Mouse (Mus musculus) midbrain, embryonic 12.5 days (tissue): ENCODE measurements at regions not wholly inside any gene's neighbourhood (a gene's known extent, or its start where the extent isn't known, plus 50 kb on each side); places are given as distances from the start of the nearest gene placed in this dataset.

Experiments used
- ATAC-seq: fragments of 200-750 bp; cut with Nextera tagmentation; 2 replicates; pipeline ENCODE4 v1.8.0; 2017; ENCODE audit warnings: low read depth, moderate TSS enrichment, moderate library complexity; ENCODE audit not compliant: low FRiP score
- H3K27ac ChIP-seq: fragments of 300-500 bp; sonication (generic); replicated peaks from 2 replicates; pipeline ENCODE4 v1.5.1; 2016; ENCODE audit warnings: mild to moderate bottlenecking
- H3K27me3 ChIP-seq: fragments of 300-500 bp; sonication (generic); 2 replicates; pipeline ENCODE4 v1.6.1; 2016; ENCODE audit warnings: mild to moderate bottlenecking
- H3K36me3 ChIP-seq: fragments of 300-500 bp; sonication (generic); 2 replicates; pipeline ENCODE4 v1.6.1; 2016
- H3K4me1 ChIP-seq: fragments of 300-500 bp; sonication (generic); 2 replicates; pipeline ENCODE4 v1.6.1; 2016
- H3K4me2 ChIP-seq: fragments of 300-500 bp; sonication (generic); replicated peaks from 2 replicates; pipeline ENCODE4 v1.6.1; 2016; ENCODE audit warnings: mild to moderate bottlenecking, moderate library complexity
- H3K4me3 ChIP-seq: fragments of 300-500 bp; sonication (generic); 2 replicates; pipeline ENCODE4 v1.5.1; 2016; ENCODE audit warnings: mild to moderate bottlenecking
- H3K9ac ChIP-seq: fragments of 300-500 bp; sonication (generic); replicated peaks from 2 replicates; pipeline ENCODE4 v1.6.1; 2016; ENCODE audit warnings: mild to moderate bottlenecking, moderate library complexity
- H3K9me3 ChIP-seq: fragments of 300-500 bp; sonication (generic); 2 replicates; pipeline ENCODE4 v1.6.1; 2016; ENCODE audit warnings: mild to moderate bottlenecking
- WGBS: fragments of 180-500 bp; shearing (Covaris S2); methylation state at CpG from one replicate; pipeline ENCODE4 v1.1.7; 2016; 5-methylcytosine and 5-hydroxymethylcytosine counted together

DNA sequence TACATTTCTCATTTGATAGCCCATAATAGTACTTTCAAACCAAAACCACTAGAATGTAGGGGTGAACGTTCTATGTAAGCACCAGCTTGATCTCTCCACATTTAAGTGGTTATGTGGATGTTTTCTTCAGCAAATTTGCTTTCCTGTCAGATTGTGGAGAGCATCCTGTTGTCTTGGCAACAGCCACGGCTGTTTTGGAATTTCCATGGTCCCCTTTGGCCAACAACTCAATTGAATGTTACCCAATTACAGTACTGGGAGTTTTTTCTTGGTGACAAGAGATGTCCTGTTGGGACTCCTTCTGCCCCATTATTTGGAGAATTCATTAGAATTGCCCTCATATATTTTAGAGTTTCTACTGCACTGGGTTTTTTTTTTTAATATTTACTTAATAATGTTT is 503.2 kb downstream of the Ndufa4 start:
- Histone ChIP-seq H3K27me3 (no peaks in the 10 kb centered on the region), H3K9ac (no peak overlapping the region), H3K4me2 (no peak overlapping the region), H3K36me3 (no peaks in the 10 kb centered on the region), H3K4me1 (no peaks in the 10 kb centered on the region), H3K27ac (no peak overlapping the region), H3K4me3 (no peak overlapping the region), H3K9me3 (no peaks in the 10 kb centered on the region)
- no peak for ATAC-seq
- WGBS = 61% methylated on average over 2 of the region's 2 CpGs

DNA sequence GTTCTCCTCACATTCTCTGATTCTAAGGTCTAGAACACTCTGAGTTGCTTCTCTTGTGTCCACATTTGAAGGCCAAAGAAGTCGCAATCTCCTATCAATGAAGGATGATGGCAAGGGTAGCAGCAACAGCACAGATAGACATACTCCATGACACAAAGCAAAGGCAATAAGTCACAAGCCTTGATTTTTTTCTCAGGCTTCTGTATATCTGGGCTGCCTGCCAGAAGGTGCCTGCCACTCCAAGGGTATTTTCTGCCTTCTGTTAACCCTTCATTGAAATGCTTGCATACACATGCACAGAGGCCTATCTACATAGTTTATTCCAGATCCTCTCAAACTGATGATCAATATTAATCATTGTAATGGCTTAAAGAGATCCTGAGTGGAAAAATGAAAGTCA is 548.2 kb downstream of the Ndufa4 start:
- Histone ChIP-seq H3K27ac (no peak overlapping the region), H3K36me3 (no peaks in the 10 kb centered on the region), H3K4me3 (no peak overlapping the region), H3K4me2 (no peak overlapping the region), H3K9me3 (no peaks in the 10 kb centered on the region), H3K27me3 (no peaks in the 10 kb centered on the region), H3K9ac (no peak overlapping the region), H3K4me1 (no peaks in the 10 kb centered on the region)
- ATAC-seq = no peak
- WGBS = 96% methylated on average over 1 of the region's 1 CpGs

DNA sequence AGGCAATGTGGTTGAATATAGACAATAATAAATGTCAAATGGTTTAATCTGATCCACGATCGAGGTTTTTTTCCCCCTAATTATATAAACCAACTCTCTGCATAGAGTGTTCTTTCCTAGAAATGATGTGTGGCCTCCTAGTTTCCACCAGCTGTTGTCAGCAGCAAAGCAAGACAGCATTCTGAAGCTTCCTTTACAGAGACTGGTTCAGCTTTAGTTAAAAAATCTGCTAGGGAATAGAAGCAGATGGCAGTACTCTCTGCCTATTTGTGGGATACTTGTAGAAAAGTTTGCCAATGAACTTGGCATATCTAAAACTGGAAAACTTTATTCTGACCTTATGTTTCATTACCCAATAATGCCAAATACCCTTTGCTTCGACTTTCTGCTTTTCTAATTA is 553.7 kb downstream of the Ndufa4 start:
- no peak overlapping the region for H3K4me2 ChIP-seq
- no peak overlapping the region for H3K9ac ChIP-seq
- ATAC-seq = no peak
- WGBS = 80% methylated on average over 3 of the region's 3 CpGs
- no peaks in the 10 kb centered on the region for H3K27me3 ChIP-seq
- H3K36me3 ChIP-seq = no peaks in the 10 kb centered on the region
- H3K4me1 ChIP-seq = no peaks in the 10 kb centered on the region
- H3K27ac ChIP-seq = no peak overlapping the region
- no peaks in the 10 kb centered on the region for H3K9me3 ChIP-seq
- H3K4me3 ChIP-seq = no peak overlapping the region

DNA sequence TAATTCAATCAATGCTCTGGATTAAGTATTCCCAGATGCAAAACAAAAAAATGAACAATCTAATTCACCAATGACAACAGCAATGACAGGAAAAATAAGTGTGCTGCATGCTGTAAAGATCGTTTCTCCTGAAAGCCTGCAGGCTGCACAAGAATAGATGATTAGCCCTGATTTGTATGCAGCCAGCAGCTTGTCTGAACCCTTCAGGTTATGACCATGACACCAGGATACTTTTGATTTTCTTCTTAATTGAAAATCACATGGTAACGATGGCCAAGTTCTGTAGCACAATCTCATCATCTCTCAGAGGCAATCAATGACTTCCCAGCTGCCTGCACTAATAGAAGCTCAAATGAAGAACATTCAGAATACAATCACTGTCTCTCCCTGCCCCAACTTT is 573.2 kb downstream of the Ndufa4 start:
- Histone ChIP-seq H3K9me3 (no peaks in the 10 kb centered on the region), H3K4me3 (no peak overlapping the region), H3K4me2 (no peak overlapping the region), H3K4me1 (no peaks in the 10 kb centered on the region), H3K27me3 (no peaks in the 10 kb centered on the region), H3K9ac (no peak overlapping the region), H3K27ac (0 out of 2 replicates have a peak overlapping the region, but pooled peaks have one; percentile 21), H3K36me3 (no peaks in the 10 kb centered on the region)
- WGBS = 43% methylated on average over 2 of the region's 2 CpGs
- 0 out of 2 replicates have a peak, but pooled peaks have one; percentile 44 for ATAC-seq

DNA sequence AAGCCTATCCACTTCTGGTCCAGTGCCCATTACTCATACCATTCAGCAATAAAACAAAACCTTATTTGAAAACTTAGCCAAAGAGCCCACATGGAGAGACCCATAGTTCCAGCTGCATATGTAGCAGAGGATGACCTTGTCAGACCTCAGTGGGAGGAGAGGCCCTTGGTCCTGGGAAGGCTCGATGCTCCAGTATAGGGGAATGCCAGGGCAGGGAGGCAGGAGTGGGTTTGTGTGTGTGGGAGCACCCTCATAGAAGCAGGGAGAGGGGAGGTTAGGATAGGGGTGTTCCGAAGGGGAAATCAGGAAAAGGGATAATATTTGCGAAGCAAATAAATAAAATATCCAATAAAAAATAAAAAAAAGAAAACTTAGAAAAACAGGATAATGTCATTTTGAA is 593.6 kb downstream of the Ndufa4 start:
- no peak overlapping the region for H3K4me2 ChIP-seq
- no peak overlapping the region for H3K9ac ChIP-seq
- H3K27ac ChIP-seq = no peak overlapping the region
- no peaks in the 10 kb centered on the region for H3K9me3 ChIP-seq
- no peak overlapping the region for H3K4me3 ChIP-seq
- no peaks in the 10 kb centered on the region for H3K4me1 ChIP-seq
- H3K27me3 ChIP-seq = no peaks in the 10 kb centered on the region
- WGBS = 79% methylated on average over 3 of the region's 3 CpGs
- H3K36me3 ChIP-seq = no peaks in the 10 kb centered on the region
- peak; percentile 12; the same call in 1 of the 2 replicates for ATAC-seq

DNA sequence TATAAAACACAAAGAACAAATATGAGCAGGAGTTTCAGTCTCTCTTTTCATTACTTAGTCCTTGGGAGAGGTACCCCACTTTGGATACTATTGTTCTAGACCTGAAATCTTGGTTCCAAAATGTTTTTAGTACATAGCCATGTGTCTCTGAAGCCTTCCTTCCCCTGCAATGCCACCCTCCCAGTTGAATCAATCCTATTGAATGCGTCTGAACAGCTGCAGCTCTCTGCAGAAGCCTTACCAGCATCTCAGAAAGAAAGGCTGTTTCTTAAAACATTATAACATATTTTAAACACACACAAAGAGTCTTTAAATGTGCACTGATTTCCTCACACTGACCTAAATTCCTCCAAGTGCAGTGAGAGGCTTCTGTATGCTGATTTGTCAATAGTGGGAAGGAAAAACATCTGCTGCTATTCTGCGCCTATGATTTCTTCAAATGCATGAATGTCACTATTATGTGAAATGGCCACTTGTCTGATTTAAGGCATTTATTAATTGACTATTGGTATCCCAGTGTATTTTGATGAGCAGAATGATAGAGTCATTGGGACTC is 601.2 kb downstream of the Ndufa4 start:
- H3K4me1 ChIP-seq = no peaks in the 10 kb centered on the region
- H3K36me3 ChIP-seq = no peaks in the 10 kb centered on the region
- H3K27me3 ChIP-seq = no peaks in the 10 kb centered on the region
- H3K9ac ChIP-seq = no peak overlapping the region
- no peak for ATAC-seq
- H3K9me3 ChIP-seq = no peaks in the 10 kb centered on the region
- no peak overlapping the region for H3K4me2 ChIP-seq
- 66% methylated on average over 2 of the region's 2 CpGs for WGBS
- H3K4me3 ChIP-seq = no peak overlapping the region
- H3K27ac ChIP-seq = no peak overlapping the region

DNA sequence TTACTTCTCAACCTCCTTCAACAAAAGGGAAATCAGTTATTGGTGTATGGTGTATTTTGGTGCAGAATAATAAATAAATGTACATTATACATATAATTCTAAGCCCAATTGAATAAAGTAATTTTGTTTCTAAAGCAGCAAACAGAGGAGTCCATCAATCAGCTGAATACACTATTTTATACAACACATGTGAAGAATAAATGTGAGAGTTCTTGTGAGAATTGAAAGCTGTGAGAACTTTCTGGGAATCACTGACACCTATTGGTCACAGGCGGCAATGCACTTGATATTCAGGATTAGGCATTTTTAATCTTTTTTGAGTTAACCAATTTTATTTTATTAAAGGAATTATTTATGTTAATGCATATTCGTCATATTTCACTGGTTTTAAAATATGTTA is 623.3 kb downstream of the Ndufa4 start:
- no peak overlapping the region for H3K4me3 ChIP-seq
- H3K36me3 ChIP-seq = no peaks in the 10 kb centered on the region
- H3K9ac ChIP-seq = no peak overlapping the region
- 0 out of 2 replicates have a peak, but pooled peaks have one; percentile 52 for ATAC-seq
- no peak overlapping the region for H3K4me2 ChIP-seq
- H3K4me1 ChIP-seq = no peaks in the 10 kb centered on the region
- 0% methylated on average over 2 of the region's 2 CpGs for WGBS
- H3K27me3 ChIP-seq = no peaks in the 10 kb centered on the region
- H3K9me3 ChIP-seq = no peaks in the 10 kb centered on the region
- no peak overlapping the region for H3K27ac ChIP-seq

DNA sequence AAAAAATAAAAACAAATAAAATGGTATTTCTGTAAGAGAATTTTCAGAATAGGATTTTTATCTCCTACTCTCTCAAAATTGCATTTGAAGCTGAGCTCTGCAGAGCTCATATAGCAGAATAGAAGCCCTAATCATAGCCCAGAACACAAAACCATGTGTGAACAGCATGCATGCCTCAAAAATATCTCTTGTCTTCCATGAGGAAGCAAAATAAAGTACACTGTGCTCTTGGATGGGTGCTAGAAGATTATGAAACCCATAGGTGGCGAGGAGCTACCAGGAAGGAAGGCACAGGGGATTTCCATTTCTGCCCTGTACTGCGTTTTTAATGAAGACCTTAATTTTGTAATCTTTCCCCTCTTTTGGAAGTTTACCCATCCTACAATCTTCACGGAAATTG is 632.1 kb downstream of the Ndufa4 start:
- no peaks in the 10 kb centered on the region for H3K4me1 ChIP-seq
- WGBS = 78% methylated on average over 3 of the region's 3 CpGs
- no peaks in the 10 kb centered on the region for H3K27me3 ChIP-seq
- H3K27ac ChIP-seq = no peak overlapping the region
- no peak overlapping the region for H3K9ac ChIP-seq
- no peak for ATAC-seq
- H3K36me3 ChIP-seq = no peaks in the 10 kb centered on the region
- H3K4me2 ChIP-seq = no peak overlapping the region
- H3K9me3 ChIP-seq = no peaks in the 10 kb centered on the region
- H3K4me3 ChIP-seq = no peak overlapping the region
